Mouse (Mus musculus) embryo, embryonic 9.5 days (tissue): Measurements from ENCODE around the gene Slc29a4.

Experiments used
- DNase-seq: peaks from one replicate; pipeline ENCODE4 v3.0.0-alpha.2; 2017; ENCODE audit errors: extremely low spot score

Slc29a4 gene

DNA sequence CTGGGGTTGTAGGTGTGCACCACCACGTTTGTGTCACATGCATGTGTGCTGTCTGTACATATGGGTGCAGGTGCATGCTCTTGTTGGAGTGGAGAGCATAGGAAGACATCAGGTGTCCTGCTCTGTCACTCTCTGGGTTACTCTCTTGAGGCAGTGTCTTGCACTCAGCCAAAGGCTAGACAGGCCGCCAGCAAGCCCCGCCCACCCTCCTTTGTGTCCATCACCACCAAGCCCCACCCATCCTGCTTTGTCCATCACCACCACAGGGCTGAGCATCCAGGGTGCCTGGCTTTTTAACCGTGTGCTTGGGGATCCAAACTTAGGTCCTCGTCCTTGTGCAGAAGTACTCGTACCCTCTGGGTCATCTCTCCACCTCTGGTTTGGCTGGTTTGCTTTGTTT lies 3.9 kb downstream of the Slc29a4 start:
- no peak for DNase-seq

DNA sequence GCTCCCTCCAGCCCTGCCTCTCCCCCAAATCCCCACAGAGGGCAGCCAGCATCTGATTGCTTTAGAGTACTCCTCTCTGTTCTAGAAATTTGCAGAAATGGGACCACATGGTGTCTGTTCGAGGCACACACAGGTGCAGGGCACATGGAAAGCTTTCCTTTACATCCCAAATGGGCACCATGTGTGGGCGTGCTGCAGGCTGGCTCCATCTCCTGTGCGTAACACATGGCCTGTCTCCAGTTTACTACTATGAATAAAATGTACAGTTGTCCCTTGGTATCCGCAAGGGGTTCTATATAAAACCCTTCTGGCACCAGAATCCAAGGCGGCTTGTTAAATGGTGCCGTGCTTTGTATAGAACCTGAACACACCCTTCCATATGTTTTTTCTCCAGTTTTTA lies 4.6 kb downstream of the Slc29a4 start:
- DNase-seq = no peak

DNA sequence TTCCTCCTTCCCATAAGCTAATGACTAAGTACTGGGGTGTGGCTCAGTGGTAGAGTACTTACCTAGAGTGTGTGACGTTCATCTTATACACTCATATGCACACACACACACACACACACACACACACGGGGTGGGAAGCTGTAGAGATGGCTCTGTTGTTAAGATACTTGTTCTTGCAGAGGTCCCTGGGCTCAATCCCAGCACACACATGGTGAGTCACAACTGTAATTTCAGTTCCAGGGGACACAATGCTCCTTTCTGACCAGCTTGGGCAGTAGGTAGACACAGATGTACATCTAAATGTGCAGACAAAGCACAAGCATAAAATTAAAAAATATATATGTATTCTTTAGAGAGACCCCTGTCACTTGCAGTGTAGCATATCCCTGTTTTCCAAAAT lies 5.4 kb downstream of the Slc29a4 start:
- no peak for DNase-seq

GRCm38 (mm10) chr5:142700842-142701589 lies 8.7 kb downstream of the Slc29a4 start:
- no peak for DNase-seq

- DNase-seq = peak; percentile 86
These were observed 9.6 kb downstream of the Slc29a4 start for GRCm38 (mm10) chr5:142701651-142702510.

GRCm38 (mm10) chr5:142702511-142703138 lies 10.3 kb downstream of the Slc29a4 start:
- DNase-seq = no peak

DNA sequence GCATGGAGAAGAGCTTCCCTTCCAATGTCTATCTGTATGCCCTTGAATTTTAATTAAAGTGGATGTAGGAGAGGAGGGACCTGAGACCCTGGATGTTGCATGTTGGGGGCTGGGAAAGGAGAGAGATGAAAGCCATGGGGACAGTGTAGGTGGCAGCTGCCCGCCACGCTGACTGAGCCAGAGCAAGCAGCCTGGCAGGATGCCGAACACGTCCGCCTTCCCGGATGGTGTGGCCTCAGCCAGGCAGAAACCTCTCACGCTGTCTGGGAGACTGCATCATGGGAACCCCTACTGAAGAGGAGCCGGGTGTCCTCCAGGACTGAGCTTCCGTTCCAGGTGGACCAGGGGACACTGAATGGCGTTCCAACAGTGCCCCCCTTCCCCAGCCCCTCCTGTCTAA lies 11.3 kb downstream of the Slc29a4 start:
- no peak for DNase-seq

DNA sequence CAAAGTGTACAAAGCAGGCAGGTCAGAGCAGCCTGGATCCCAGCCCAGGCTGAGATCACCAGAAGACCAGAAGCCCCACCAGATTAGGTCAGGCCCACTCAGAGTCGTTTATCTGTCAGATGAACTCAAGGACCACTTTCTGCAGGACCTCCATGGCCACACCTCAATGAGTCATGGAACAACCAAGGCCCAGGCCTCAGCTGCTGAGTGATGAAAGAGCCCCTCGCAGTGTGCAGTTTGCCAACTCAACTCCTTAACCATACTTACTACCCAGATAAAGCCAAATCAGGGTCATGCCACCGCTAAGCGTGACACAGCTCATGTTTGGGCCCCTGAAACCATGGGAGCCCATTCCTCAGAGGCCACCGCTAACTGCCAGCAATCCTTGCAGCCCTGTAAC lies 15.4 kb downstream of the Slc29a4 start:
- no peak for DNase-seq

- no peak for DNase-seq
These were observed 17.1 kb downstream of the Slc29a4 start for GRCm38 (mm10) chr5:142709436-142709835.

DNA sequence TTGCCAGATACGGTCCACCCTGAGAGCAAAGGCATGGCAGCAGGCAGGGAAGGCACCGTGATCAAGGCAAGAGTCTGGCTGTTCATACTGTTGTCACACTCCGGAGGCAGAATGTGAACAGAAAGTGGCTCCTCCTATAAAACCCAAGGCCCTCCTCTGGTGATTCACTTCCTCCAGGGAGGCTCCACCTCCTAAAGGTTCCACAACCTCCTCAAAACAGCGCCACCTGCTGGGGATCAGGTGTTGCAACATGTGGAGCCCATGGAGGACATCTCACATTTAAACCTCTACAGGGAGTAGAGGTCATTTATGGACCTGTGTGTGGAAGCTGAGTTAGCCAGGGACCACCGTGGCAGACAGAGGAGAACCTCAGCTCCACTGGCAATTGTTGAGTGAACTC lies 20.1 kb downstream of the Slc29a4 start:
- no peak for DNase-seq

DNA sequence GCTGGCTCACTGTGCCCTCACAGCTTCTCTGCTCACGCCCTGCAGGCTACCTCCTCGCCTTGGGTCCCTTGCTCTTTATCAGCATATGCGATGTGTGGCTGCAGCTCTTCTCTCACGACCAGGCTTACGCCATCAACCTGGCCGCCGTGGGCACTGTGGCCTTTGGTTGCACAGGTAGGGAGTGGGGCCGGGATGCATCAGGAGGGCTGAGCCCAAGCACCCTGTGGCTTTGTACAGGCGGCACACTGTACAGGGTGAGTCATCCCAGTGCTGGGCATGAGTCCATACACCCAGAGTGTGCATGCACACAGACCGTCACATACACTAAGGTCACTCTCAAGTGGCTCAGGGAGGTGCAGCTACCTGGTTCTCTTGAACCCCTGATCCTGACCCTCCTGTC lies 21.7 kb downstream of the Slc29a4 start:
- no peak for DNase-seq

DNA sequence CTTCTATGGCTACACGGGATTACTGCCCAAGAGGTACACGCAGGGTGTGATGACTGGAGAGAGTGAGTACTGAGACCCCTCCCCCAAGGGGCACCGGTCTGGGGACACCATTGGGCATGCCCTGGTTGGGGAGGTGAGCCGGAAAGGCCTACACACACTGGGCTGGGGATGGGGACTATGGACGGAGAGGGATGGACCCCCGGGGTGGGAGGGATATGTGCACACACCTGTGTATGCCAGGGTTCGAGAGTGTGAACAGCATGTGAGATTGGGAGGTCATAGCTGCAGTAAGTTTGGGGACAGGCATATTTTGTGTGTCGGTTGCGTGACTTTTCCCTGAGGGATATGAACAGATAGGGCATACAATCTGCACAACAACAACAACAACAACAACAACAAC lies 22.7 kb downstream of the Slc29a4 start:
- DNase-seq = no peak

DNA sequence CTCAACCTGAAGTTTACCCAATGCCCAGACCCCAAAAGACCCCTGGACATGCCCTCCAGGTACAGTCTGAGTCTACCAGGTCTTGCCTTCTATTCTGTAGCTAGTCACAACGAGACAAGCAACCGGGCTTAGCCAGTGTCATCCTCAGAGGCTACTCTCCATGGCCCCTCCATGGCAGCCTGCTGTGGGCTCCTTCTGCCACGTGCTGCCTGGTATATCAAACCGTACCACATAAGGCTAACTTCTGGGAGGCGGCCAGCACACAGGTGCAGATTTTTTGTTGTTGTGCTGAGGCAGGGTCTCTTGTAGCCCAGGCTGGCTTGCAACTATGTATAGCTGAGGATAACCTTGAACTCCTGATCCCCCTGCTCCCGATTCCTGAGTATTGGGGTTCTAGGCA lies 23.7 kb downstream of the Slc29a4 start:
- DNase-seq = no peak

DNA sequence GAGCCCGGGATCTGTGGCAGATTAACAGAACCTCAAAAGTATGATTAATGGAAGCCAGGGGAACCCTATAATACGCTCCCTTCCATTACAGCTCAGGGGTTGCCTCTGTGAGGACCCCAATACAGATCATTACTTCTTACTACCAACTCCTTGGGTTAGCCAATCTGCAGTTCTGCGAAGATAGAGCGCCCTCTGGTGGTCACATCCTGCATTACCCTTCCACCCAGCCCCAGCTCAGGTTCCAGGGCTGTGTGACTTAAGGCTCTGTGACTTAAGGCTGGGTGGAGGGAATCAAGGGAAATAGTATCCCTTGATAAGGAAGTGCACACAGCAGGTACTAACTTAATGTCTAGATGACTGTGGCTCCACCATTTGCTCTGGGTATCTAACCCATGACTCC lies 25.7 kb downstream of the Slc29a4 start:
- DNase-seq = peak; percentile 81

DNA sequence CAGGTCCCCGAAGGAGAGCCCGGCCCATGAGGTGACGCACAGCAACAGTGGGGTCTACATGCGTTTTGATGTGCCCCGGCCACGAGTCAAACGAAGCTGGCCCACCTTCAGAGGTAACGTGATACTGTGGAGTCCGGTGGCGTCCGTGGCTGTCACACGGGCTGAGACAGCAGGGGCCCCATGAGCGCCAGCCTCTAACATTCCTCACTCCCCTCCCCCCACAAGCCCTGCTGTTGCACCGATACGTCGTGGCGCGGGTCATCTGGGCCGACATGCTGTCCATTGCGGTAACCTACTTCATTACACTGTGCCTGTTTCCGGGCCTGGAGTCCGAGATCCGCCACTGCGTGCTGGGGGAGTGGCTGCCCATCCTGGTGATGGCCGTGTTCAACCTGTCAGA lies 26.2 kb downstream of the Slc29a4 start:
- no peak for DNase-seq

- DNase-seq = no peak
These were observed 27.6 kb downstream of the Slc29a4 start for GRCm38 (mm10) chr5:142719897-142720296.

GRCm38 (mm10) chr5:142723520-142724133 lies 31.3 kb downstream of the Slc29a4 start:
- peak; percentile 74 for DNase-seq

DNA sequence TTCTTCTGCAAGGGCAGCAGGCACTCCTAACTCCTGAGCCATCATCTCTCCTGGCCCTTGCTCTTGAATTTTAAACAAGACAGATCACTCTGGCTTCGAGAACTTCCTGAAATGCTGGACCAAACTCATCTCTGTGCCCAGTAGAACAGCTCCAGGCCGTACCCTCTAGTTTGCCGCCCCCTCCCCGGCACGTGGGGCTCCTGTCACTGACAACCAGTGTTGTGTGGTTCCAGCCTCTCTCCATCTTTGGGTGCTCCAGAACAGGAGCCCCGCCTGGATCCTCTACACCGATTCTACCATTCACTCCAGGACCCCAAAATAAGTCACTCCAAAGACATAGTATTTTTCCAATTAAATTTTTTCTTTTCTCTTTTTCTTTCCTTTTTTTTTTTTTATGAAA lies 32.0 kb downstream of the Slc29a4 start:
- no peak for DNase-seq

- DNase-seq = no peak
These were observed 34.4 kb downstream of the Slc29a4 start for GRCm38 (mm10) chr5:142726748-142727147.

DNA sequence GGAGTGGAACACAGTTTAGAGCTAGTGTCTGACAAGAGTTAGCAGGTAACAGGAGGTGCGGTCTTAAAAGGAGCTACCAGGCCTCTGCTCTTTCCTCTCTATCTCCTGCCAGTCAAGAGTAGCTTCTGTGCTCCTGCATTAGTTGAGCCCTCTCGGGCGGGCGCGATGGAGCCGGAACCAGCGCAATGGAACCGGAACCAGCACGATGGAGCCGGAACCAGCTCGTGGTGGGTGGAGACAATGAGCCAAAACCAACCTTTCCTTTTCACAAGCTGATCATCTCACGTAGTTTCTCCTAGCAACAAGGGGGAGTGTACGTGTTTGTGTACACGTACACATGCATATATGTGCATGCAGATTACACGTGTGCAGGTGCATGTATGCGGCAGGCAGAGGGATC lies 36.0 kb downstream of the Slc29a4 start:
- DNase-seq = no peak

GRCm38 (mm10) chr5:142730295-142730694 lies 38.0 kb downstream of the Slc29a4 start:
- no peak for DNase-seq

DNA sequence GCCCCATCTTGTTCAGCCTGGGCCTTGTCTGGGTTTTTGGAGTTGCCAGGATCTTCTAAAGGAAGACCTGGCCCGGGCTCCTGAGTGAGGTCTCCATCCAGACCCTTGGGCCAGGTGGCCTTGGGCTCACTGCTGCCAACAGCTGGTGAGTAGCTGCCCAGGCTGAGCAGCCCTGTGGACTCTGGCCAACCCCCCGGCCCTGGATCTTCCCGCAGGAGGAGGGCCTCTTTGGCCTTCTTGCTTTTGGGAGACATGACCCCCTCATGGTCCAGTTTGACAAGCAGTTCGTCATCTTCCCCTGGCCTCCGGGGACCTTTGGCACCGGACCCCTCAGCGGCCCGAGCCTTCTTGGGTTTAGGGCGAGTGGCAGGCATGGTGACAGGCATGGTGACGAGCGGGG lies 39.6 kb downstream of the Slc29a4 start:
- DNase-seq = no peak
